Mouse (Mus musculus) bone marrow, adult 2 months (tissue): Measurements from ENCODE around the gene Fgfr2.

ENCODE experiments used
- CTCF ChIP-seq: fragments of 200-500 bp; IDR thresholded peaks from 2 replicates; pipeline ENCODE4 v1.5.1; 2011; ENCODE audit warnings: low read length, control low read depth; ENCODE audit not compliant: control insufficient read depth, insufficient read depth
- POLR2A ChIP-seq: fragments of 200-500 bp; IDR thresholded peaks from 2 replicates; pipeline ENCODE4 v1.6.1; 2011; ENCODE audit warnings: low read depth, mild to moderate bottlenecking, control low read depth, low read length, borderline replicate concordance; ENCODE audit not compliant: control insufficient read depth

GRCm38 (mm10) chr7:132690716-132691472, 432.3 kb downstream of the Fgfr2 start:
- TF ChIP-seq CTCF (no peak), POLR2A (no peak)
